Mouse (Mus musculus): Measurements from ENCODE around the gene Hspa1l.
"Not testable (repeated sequence)": the region's sequence is repeated elsewhere in the genome, so short reads cannot be mapped to it uniquely, and the experiment has no call there.

The Hspa1l gene

GRCm38 (mm10) chr17:35005902-35006301 lies 33.4 kb downstream of the Hspa1l start:
- DNase-seq: not testable (repeated sequence)

- DNase-seq: no peak
Measured at GRCm38 (mm10) chr17:35007387-35007991, 35.0 kb downstream of the Hspa1l start.

- DNase-seq: no peak
Measured at GRCm38 (mm10) chr17:35009586-35009985, 37.1 kb downstream of the Hspa1l start.

GRCm38 (mm10) chr17:35011440-35011839 lies 38.9 kb downstream of the Hspa1l start:
- DNase-seq: no peak

DNA sequence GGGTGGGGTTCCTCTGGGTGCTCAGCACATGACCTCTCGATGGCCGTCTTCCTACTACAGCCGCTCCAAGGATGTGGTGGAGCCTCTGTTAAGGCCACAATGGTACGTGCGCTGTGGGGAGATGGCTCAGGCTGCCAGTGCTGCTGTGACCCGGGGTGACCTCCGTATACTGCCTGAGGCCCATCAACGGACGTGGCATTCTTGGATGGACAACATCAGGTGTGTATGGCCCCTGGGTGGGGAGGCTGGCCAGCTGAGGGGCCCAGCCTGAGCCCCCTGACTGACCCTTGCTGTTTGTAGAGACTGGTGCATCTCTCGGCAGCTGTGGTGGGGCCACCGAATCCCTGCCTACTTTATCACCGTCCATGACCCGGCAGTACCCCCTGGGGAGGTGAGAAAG lies 39.9 kb downstream of the Hspa1l start:
- DNase-seq: peak; percentile 2

GRCm38 (mm10) chr17:35013221-35013620 lies 40.7 kb downstream of the Hspa1l start:
- DNase-seq: no peak

GRCm38 (mm10) chr17:35015296-35015695 lies 42.8 kb downstream of the Hspa1l start:
- no peak for DNase-seq

- DNase-seq: no peak
Measured at GRCm38 (mm10) chr17:35016376-35016775, 43.9 kb downstream of the Hspa1l start, which contains the start of gene Vwa7. Gene Vwa7 (plus strand): TSS chr17:35016579.

- peak; percentile 5 for DNase-seq
Measured at GRCm38 (mm10) chr17:35016791-35017705, 44.5 kb downstream of the Hspa1l start.

- peak; percentile 3 for DNase-seq
Measured at GRCm38 (mm10) chr17:35017706-35018030, 45.2 kb downstream of the Hspa1l start.

DNA sequence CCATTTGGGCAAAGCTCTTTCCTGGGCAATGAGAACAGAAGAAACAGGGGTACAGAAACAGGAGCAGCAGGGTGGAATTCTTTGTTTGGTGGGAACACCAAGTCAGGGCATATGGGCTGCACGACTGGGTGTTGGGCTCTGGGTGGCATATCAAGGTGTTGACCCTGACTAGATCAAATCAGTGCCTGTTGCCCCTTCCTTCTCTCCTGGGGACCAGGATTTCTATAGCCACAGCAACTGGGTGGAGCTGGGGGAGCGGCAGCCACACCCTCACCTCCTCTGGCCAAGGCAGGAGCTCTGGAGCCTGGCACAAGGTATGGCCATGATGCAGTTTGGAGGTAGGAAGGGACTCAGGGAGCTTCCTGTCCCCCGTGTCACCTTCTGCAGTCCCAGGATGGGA lies 45.7 kb downstream of the Hspa1l start:
- DNase-seq: no peak

DNA sequence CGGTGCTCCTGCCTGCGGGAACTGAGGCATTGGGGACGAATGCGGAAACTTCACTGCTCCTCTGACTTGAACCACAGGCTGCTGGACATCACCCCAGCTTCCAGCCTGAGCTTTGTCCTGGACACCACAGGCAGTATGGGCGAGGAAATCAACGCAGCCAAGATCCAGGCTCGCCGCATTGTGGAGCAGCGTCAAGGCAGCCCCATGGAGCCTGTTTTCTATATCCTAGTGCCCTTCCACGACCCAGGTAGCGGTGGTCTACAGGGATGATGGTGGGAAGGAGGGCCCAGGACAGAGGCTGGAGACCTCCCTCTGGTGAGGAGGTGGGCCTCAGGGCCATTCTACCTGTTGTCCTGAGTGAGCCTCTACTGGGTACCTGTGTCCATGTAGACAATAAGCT lies 47.4 kb downstream of the Hspa1l start:
- DNase-seq: no peak

GRCm38 (mm10) chr17:35020551-35020950 lies 48.0 kb downstream of the Hspa1l start:
- no peak for DNase-seq

DNA sequence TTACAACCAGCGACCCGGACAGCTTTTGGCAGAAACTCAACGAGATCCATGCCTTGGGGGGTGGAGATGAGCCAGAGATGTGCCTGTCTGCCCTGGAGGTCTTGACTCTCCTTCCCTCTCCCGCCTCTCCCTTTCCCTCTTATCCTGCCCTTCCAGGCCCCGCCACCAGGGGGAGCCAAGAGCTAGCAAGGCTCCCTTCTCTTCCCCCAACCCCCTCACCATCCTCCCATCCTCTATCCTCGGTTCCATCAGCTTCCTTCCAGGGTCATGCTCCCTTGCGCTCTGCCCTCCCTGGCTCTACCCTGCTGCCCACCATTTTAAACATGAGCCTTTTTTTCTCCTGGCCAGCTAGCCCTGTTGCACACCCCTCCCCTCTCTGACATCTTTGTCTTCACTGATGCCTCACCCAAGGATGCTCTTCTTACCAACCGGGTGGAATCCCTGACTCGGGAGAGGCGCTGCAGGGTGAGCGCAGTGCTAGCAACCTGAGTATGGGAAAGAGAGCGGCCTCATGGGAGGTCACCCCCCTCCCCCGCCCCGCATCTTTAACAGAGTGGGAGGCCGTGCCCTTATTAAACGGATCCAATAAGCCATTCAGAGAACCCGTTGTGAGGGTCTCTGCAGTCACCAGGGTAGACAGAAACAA lies 48.8 kb downstream of the Hspa1l start:
- DNase-seq: peak; percentile 90

GRCm38 (mm10) chr17:35021842-35022477 lies 49.5 kb downstream of the Hspa1l start:
- DNase-seq: peak; percentile 68

GRCm38 (mm10) chr17:35022541-35023060 lies 50.1 kb downstream of the Hspa1l start:
- DNase-seq: no peak

- DNase-seq: no peak
Measured at GRCm38 (mm10) chr17:35023221-35023620, 50.7 kb downstream of the Hspa1l start.

DNA sequence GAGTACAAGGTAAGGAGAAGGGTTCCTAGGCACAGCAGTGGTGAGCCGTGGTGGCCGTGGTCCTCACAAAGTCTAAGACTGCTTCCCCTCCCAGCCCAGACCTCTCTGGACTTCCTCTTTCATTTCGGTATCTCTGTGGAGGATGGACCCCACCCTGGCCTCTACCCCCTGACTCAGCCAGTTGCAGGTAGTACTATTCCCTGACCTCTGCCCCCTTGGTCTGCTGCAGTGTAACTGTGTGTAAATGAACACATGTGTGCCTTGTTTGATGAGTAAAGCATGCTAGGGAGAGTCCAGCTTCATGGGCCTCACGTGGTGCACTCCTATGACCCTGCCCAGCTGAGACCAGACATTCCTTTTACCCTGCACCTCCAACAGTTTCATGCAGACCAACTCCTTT lies 51.3 kb downstream of the Hspa1l start:
- no peak for DNase-seq

DNA sequence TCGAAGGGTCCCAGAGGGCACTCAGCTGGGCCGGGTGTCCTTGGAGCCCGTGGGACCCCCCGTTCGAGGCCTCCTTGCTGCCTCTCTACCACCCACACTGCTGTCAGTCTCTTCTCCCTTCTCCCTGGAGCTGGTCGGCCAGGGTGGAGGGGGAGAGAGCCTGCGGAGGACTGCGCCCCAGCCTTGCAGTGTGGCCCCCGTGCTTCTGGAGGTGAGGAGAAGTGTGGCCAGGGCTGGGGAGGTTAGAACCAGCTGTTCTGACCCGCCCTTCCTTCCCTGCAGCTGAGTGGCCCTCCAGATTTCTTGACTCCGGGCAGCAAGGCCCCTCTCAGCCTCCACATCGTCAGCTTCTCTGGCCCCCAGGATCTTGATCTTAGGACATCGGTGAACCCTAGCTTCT lies 51.8 kb downstream of the Hspa1l start:
- no peak for DNase-seq

DNA sequence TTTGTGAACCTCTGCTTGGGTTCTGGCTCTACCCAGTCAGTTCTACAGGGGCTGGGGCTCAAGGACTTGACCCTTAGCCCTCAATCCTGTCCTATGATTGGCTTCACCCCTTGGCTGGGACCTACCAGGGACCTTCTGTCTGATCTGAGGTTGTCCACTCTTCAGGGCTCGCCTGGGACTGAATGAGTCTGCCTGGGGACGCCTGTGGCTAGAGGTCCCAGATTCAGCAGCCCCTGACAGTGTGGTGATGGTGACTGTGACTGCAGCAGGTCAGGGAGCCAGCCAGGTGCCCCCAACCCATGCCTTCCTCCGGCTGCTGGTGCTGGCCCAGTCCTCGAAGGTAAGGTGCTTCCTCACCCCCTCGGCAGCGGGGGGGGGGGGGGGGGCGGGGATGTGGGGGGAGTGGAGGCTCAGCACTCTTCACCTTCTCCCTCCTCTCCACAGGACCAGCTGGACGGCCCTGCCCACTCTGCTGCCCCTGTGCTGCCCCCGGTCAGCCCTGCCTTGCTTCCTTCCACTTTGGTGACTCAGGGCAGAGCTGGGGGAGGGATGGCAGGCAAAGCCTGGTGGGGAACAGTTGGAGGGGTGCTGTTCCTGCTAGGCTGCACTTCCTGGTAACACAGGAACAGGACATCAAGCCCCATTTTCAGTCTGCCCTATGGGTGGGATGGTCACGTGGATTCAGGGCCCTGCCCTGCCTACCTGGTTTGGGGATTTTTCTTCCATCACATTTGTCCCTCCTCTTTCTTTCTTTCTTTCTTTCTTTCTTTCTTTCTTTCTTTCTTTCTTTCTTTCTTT lies 52.4 kb downstream of the Hspa1l start:
- DNase-seq: no peak

DNA sequence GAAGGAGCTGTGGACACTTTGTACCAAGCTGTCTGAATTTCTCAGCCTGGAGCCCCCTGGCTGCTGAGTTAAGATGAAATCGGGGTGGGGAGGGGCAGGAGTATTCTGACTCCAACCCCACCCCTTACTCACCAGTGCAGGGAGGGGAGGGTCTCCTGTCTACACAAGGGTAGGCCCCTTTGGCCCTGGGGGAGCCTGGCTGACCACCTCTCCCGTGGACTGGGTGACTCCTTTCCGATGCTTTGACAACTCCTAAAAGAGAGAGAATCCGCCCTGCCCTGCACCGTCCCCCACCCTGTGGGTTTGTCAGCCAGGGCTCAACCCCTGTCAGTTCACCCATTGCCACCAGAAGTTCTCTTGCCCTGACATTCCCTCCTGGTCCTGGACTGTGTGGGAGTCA lies 53.7 kb downstream of the Hspa1l start:
- DNase-seq: no peak
